Mouse (Mus musculus) forebrain, postnatal 0 days (tissue): Measurements from ENCODE around the gene Macf1. TPM values are rescaled to one million over a fixed set of nuclear protein-coding genes. Genes with fewer than 3 reads are reported as not detected.
A peak's percentile ranks its signal among the peaks of the same experiment; 100 is the strongest.

Experiments used
- ATAC-seq: fragments of 200-750 bp; cut with Nextera tagmentation; 2 replicates; pipeline ENCODE4 v1.8.0; 2017; ENCODE audit warnings: mild to moderate bottlenecking, moderate library complexity
- DNase-seq: peaks from one replicate; pipeline ENCODE4 v3.0.0-alpha.2; 2015
- H3K27ac ChIP-seq: fragments of 300-500 bp; sonication (generic); 2 replicates; pipeline ENCODE4 v1.5.1; 2014; ENCODE audit warnings: low read depth, mild to moderate bottlenecking, antibody characterized with exemption, low read length, moderate library complexity, mixed read lengths
- H3K27me3 ChIP-seq: fragments of 300-500 bp; sonication (generic); 2 replicates; pipeline ENCODE4 v1.6.1; 2014; ENCODE audit warnings: mild to moderate bottlenecking, low read length, mixed read lengths; ENCODE audit not compliant: insufficient read depth
- H3K36me3 ChIP-seq: fragments of 300-500 bp; sonication (generic); 2 replicates; pipeline ENCODE4 v1.6.1; 2014; ENCODE audit warnings: mild to moderate bottlenecking, moderate library complexity; ENCODE audit not compliant: insufficient read depth
- H3K4me1 ChIP-seq: fragments of 300-500 bp; sonication (generic); 2 replicates; pipeline ENCODE4 v1.6.1; 2014; ENCODE audit warnings: antibody characterized with exemption; ENCODE audit not compliant: insufficient read depth
- H3K4me2 ChIP-seq: fragments of 300-500 bp; sonication (generic); 2 replicates; pipeline ENCODE4 v1.6.1; 2014; ENCODE audit warnings: low read depth, mild to moderate bottlenecking, moderate library complexity
- H3K4me3 ChIP-seq: fragments of 300-500 bp; sonication (generic); 2 replicates; pipeline ENCODE4 v1.5.1; 2014; ENCODE audit warnings: low read depth, low read length, mixed read lengths
- H3K9ac ChIP-seq: fragments of 300-500 bp; sonication (generic); 2 replicates; pipeline ENCODE4 v1.6.1; 2014; ENCODE audit warnings: mild to moderate bottlenecking
- H3K9me3 ChIP-seq: fragments of 300-500 bp; sonication (generic); 2 replicates; pipeline ENCODE4 v1.6.1; 2016; ENCODE audit warnings: low read length
- CTCF ChIP-seq: sonication (generic); IDR thresholded peaks from 2 replicates; pipeline ENCODE4 v1.5.1; 2016; ENCODE audit warnings: antibody characterized with exemption, control low read depth, low read depth
- WGBS: fragments of 180-500 bp; shearing (Covaris S2); extraction: QIAGEN DNeasy Blood & Tissue Kit; methylation state at CpG from one replicate; pipeline ENCODE4 v1.1.7; 2014; 5-methylcytosine and 5-hydroxymethylcytosine counted together
- polyA plus RNA-seq: library from polyadenylated mRNA; unstranded; fragments of >200 nt; fragmentation: Nextera tagmentation; extraction: Ambion mirVana; gene quantifications from 2 replicates; pipeline ENCODE4 v1.2.1, GENCODE M21; 2015
- total RNA-seq: library from RNA; depleted of rRNA; stranded (reverse); fragments of >200 nt; gene quantifications from 2 replicates; pipeline ENCODE4 v1.2.3, GENCODE M21; 2014

Gene Macf1
- total and polyA plus RNA-seq, 2 experiments from 2014 or later = 58.2 to 345 TPM

- H3K9ac ChIP-seq = no peak overlapping the region
- no peak overlapping the region for H3K4me3 ChIP-seq
- WGBS = 65% methylated on average over 4 of the region's 4 CpGs
- H3K27ac ChIP-seq = 0 out of 2 replicates have a peak overlapping the region, but pooled peaks have one; percentile 29
- H3K4me1 ChIP-seq = no peaks in the 10 kb centered on the region
- H3K9me3 ChIP-seq = no peaks in the 10 kb centered on the region
- DNase-seq (no peak), ATAC-seq (no peak)
- no peaks in the 10 kb centered on the region for H3K27me3 ChIP-seq
- H3K4me2 ChIP-seq = no peak overlapping the region
- H3K36me3 ChIP-seq = no peaks in the 10 kb centered on the region
- TF ChIP-seq CTCF = no peak
Measured at GRCm38 (mm10) chr4:123616971-123617370, 67.2 kb downstream of the Macf1 start.

DNA sequence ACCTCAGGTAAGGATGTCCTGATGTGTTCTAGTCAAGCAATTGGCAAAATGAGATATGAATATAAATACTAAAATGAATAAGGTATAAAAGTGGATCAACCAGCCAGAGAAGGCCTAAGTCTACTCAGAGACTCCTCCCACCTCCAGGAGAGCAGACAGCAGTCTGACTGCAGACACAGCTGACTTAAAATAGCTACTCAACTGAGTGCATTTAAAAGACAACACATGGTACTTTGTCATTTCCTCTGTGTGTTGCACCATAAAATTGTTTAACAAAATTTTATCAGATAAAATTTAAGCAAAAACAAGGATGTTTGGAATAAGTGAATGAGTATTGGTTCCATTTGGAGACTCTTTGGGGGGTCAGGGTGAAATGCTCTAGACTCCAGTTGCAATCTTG, 67.7 kb downstream of the Macf1 start:
- H3K9ac ChIP-seq = no peak overlapping the region
- H3K4me1 ChIP-seq = no peaks in the 10 kb centered on the region
- no peak for DNase-seq
- no peak overlapping the region for H3K4me3 ChIP-seq
- H3K9me3 ChIP-seq = no peaks in the 10 kb centered on the region
- no peak overlapping the region for H3K4me2 ChIP-seq
- no peak overlapping the region for H3K27ac ChIP-seq
- TF ChIP-seq CTCF = no peak
- ATAC-seq = no peak
- no peaks in the 10 kb centered on the region for H3K27me3 ChIP-seq
- H3K36me3 ChIP-seq = no peaks in the 10 kb centered on the region

DNA sequence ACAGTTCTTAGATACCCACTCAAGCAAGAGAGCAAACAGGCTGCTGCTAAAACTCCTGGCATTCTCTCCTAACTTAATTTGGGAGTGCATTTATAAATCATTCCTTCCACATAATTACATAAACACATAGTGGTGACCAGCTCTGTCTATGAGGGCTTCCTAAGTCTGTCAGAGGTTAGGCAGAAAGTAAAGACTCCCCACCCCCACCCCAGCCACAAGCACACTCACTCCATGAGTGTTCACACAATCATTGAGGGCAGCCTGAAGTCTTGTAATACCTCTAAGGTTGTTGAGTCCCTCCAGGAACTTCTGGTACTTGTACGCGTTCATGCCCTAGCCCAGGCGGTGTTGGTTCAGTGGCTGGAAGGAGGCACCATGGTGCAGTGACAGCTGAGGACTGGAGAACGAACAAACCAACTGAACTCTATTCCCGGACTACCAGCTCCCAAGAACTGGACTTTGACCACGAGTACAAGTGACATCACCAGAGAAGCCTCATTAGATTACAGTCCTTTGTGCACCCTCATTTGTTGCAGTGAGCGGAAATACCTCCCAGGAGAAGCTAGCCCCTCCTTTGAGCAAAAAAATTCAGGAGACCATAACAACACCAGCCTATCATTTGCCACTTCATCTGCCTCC, 70.7 kb downstream of the Macf1 start:
- Histone ChIP-seq H3K4me1 (no peaks in the 10 kb centered on the region), H3K4me2 (no peak overlapping the region), H3K27ac (no peak overlapping the region), H3K27me3 (no peaks in the 10 kb centered on the region), H3K36me3 (no peaks in the 10 kb centered on the region), H3K9ac (no peak overlapping the region), H3K4me3 (no peak overlapping the region), H3K9me3 (no peaks in the 10 kb centered on the region)
- 54% methylated on average over 7 of the region's 7 CpGs for WGBS
- no peak for DNase-seq
- no peak for ATAC-seq
- TF ChIP-seq CTCF = no peak

DNA sequence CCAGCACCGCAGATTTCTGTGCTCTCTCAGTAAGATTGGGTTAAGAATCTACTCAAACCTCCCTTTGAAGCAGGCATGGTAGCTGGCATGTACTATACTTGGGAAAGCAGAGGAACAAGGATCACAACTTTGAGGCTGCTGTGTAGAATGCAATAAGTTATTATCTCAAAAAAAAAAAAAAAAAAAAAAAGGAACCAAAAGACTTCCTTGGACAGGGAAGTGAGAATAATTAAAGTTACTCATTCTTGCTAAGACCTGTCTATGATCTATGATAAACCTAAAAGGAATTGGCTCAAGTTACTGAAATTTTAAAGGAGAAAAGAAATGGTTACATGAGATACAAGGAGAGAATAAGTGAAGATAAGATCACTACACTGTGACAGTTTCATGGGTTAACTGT, 72.2 kb downstream of the Macf1 start:
- 91% methylated on average over 1 of the region's 1 CpGs for WGBS
- Histone ChIP-seq H3K27me3 (no peaks in the 10 kb centered on the region), H3K36me3 (no peaks in the 10 kb centered on the region), H3K9me3 (no peaks in the 10 kb centered on the region), H3K27ac (no peak overlapping the region), H3K9ac (no peak overlapping the region), H3K4me1 (no peaks in the 10 kb centered on the region), H3K4me2 (no peak overlapping the region), H3K4me3 (no peak overlapping the region)
- ATAC-seq = no peak
- no peak for TF ChIP-seq CTCF
- DNase-seq = no peak

- H3K27me3 ChIP-seq = no peaks in the 10 kb centered on the region
- DNase-seq (no peak), ATAC-seq (no peak)
- H3K9me3 ChIP-seq = no peaks in the 10 kb centered on the region
- H3K4me2 ChIP-seq = no peak overlapping the region
- no peak overlapping the region for H3K27ac ChIP-seq
- TF ChIP-seq CTCF = no peak
- H3K36me3 ChIP-seq = no peaks in the 10 kb centered on the region
- H3K9ac ChIP-seq = no peak overlapping the region
- no peak overlapping the region for H3K4me3 ChIP-seq
- no peaks in the 10 kb centered on the region for H3K4me1 ChIP-seq
- WGBS = 96% methylated on average over 2 of the region's 2 CpGs
Measured at GRCm38 (mm10) chr4:123611241-123611640, 72.9 kb downstream of the Macf1 start.

- no peaks in the 10 kb centered on the region for H3K27me3 ChIP-seq
- H3K9ac ChIP-seq = no peak overlapping the region
- no peak overlapping the region for H3K4me3 ChIP-seq
- no peaks in the 10 kb centered on the region for H3K9me3 ChIP-seq
- H3K36me3 ChIP-seq = no peaks in the 10 kb centered on the region
- no peak for ATAC-seq
- no peaks in the 10 kb centered on the region for H3K4me1 ChIP-seq
- H3K4me2 ChIP-seq = no peak overlapping the region
- DNase-seq = no peak
- no peak overlapping the region for H3K27ac ChIP-seq
- WGBS = 87% methylated on average over 1 of the region's 1 CpGs
- peak; percentile 31 for TF ChIP-seq CTCF
Measured at GRCm38 (mm10) chr4:123607174-123607573, 77.0 kb downstream of the Macf1 start.

DNA sequence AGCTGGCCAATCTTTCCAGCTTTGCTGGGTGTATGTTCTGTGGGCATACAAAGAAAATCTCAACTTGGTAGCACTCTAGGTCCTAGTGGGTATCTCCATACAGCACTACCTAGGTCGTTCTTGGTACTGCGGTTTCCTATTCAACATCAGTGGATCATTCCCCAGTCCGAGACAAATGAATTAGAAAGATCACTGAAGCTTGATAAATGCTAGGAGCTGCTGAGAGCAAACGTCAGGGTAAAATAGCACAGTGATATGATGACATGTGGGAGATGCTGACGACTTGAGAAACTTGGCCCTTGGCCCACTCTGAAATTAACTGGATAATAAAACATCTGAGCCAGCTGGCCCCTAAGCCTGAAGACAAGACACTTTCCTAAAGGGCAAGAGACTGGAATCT, 78.2 kb downstream of the Macf1 start:
- Histone ChIP-seq H3K4me1 (no peaks in the 10 kb centered on the region), H3K27ac (no peak overlapping the region), H3K9me3 (no peaks in the 10 kb centered on the region), H3K36me3 (no peaks in the 10 kb centered on the region), H3K4me2 (no peak overlapping the region), H3K9ac (no peak overlapping the region), H3K4me3 (no peak overlapping the region), H3K27me3 (no peaks in the 10 kb centered on the region)
- TF ChIP-seq CTCF = no peak
- no peak for DNase-seq
- ATAC-seq = no peak
- WGBS = 26% methylated on average over 5 of the region's 5 CpGs

- H3K36me3 ChIP-seq = no peaks in the 10 kb centered on the region
- no peak overlapping the region for H3K4me3 ChIP-seq
- H3K27me3 ChIP-seq = no peaks in the 10 kb centered on the region
- no peak overlapping the region for H3K4me2 ChIP-seq
- no peak overlapping the region for H3K9ac ChIP-seq
- no peaks in the 10 kb centered on the region for H3K9me3 ChIP-seq
- H3K4me1 ChIP-seq = no peaks in the 10 kb centered on the region
- WGBS = 70% methylated on average over 1 of the region's 1 CpGs
- DNase-seq (no peak), ATAC-seq (no peak)
- no peak overlapping the region for H3K27ac ChIP-seq
- TF ChIP-seq CTCF = no peak
Measured at GRCm38 (mm10) chr4:123605309-123605708, 78.9 kb downstream of the Macf1 start.
